Mouse (Mus musculus) intestine, embryonic 15.5 days (tissue): ENCODE measurements around the gene Erich6b. TPM values are rescaled to one million over a fixed set of nuclear protein-coding genes. Genes with fewer than 3 reads are reported as not detected.

Source experiments
- ATAC-seq: fragments of 200-750 bp; cut with Nextera tagmentation; 2 replicates; pipeline ENCODE4 v1.8.0; 2017; ENCODE audit warnings: moderate TSS enrichment, moderate library complexity
- H3K27ac ChIP-seq: fragments of 300-500 bp; sonication (generic); 2 replicates; pipeline ENCODE4 v1.5.1; 2015; ENCODE audit warnings: mild to moderate bottlenecking, inconsistent platforms
- H3K27me3 ChIP-seq: fragments of 300-500 bp; sonication (generic); replicated peaks from 2 replicates; pipeline ENCODE4 v1.6.1; 2015; ENCODE audit warnings: inconsistent platforms
- H3K36me3 ChIP-seq: fragments of 300-500 bp; sonication (generic); 2 replicates; pipeline ENCODE4 v1.6.1; 2015; ENCODE audit warnings: inconsistent platforms
- H3K4me1 ChIP-seq: fragments of 300-500 bp; sonication (generic); replicated peaks from 2 replicates; pipeline ENCODE4 v1.6.1; 2015; ENCODE audit warnings: inconsistent platforms
- H3K4me2 ChIP-seq: fragments of 300-500 bp; sonication (generic); replicated peaks from 2 replicates; pipeline ENCODE4 v1.6.1; 2015; ENCODE audit warnings: mild to moderate bottlenecking, inconsistent platforms
- H3K4me3 ChIP-seq: fragments of 300-500 bp; sonication (generic); replicated peaks from 2 replicates; pipeline ENCODE4 v1.5.1; 2015; ENCODE audit warnings: inconsistent platforms
- H3K9ac ChIP-seq: fragments of 300-500 bp; sonication (generic); 2 replicates; pipeline ENCODE4 v1.6.1; 2015; ENCODE audit warnings: inconsistent platforms
- H3K9me3 ChIP-seq: fragments of 300-500 bp; sonication (generic); 2 replicates; pipeline ENCODE4 v1.6.1; 2016; ENCODE audit warnings: inconsistent platforms
- WGBS: fragments of 180-500 bp; shearing (Covaris S2); methylation state at CpG from one replicate; pipeline ENCODE4 v1.1.7; 2015; 5-methylcytosine and 5-hydroxymethylcytosine counted together
- polyA plus RNA-seq: library from polyadenylated mRNA; unstranded; fragments of >200 nt; fragmentation: Nextera tagmentation; extraction: Ambion mirVana; gene quantifications from 2 replicates; pipeline ENCODE4 v1.2.1, GENCODE M21; 2015

The Erich6b gene
- polyA plus RNA-seq, 1 experiment from 2014 or later = not detected

DNA sequence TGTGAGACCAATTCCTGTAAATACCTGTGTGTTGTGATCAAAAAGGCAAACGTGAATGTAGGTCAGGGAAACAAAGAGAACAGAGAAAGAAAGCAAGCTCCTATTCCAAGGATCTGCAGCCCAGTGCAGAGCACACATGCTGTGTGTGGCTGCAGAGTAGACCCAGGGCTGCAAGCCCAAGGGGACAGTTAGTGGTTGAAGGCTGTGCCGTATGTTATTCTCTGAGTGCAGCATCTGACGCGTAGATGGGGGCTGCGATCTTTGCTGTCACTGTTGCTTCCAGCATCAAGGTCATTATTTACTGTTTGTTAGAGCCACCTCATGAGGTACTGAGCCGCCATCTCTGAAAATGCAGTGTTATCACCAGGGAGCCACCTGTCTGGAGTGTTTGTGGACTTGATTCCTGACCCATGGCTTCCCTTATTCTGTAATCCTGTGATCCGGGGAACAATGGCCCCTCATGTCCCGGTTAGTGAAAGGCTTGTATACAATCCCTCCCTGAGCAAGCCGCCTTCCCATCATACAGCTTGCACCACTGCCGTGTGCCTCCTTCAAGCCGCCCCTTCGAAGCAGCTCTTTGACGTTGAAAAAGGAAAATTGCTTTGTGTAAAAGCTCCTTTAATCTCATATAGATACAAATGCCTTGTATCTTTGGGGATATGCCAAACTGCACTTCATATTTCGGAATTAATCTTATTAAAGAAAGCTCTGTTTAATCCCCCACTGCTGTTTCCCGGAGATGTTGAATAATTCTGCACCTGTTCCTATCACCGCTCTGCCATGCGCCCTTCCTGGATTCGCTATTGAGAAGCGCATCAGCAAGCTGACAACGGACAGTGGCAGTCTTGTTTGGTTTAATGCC is 5.1 kb downstream of the Erich6b start:
- Histone ChIP-seq H3K4me2 (no peak overlapping the region), H3K36me3 (no peaks in the 10 kb centered on the region), H3K4me1 (no peaks in the 10 kb centered on the region), H3K9me3 (no peaks in the 10 kb centered on the region), H3K9ac (no peak overlapping the region), H3K27me3 (no peaks in the 10 kb centered on the region), H3K27ac (no peak overlapping the region), H3K4me3 (no peak overlapping the region)
- 61% methylated on average over 20 of the region's 20 CpGs for WGBS
- no peak for ATAC-seq

DNA sequence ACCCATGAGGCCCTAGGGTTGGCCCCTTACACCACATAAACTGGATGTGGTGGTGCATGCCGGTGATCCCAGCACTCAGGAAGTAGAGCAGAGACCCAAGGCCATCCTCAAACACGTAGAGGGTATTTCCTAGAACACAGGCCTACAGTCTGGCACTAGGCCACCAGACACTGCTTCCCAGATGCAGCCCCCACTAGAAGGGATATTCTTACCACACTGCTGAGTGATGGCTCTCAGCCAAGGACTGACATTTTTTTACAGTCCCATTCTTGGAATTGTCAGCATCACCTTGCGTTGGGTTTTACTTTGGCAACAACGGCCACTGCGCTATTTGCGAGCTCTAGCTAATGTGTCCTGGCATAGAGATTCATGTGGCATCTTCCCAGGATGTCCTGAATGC is 18.9 kb downstream of the Erich6b start:
- no peak for ATAC-seq
- 76% methylated on average over 6 of the region's 6 CpGs for WGBS
- no peaks in the 10 kb centered on the region for H3K9me3 ChIP-seq

DNA sequence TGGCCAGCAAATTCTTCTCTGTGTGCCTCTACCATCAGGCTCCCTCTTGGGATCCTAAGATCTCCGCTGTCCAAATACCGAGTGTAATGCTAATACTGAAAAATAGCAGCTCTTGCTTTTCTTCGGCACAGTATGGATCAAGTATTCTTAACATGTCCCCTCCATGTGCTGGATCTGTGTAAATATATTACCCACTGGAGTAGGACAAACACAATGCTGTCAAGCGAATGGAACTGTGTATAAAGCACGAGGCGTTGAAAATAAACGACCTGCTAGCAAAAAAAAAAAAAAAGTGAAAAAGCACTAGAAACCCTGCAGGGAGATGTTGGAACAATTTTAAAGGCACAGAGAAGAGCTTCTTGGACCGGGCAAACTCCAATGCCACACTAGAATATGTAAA is 19.5 kb downstream of the Erich6b start:
- H3K36me3 ChIP-seq = no peaks in the 10 kb centered on the region
- no peaks in the 10 kb centered on the region for H3K9me3 ChIP-seq
- H3K4me2 ChIP-seq = no peak overlapping the region
- H3K27ac ChIP-seq = no peak overlapping the region
- 57% methylated on average over 8 of the region's 8 CpGs for WGBS
- H3K27me3 ChIP-seq = no peaks in the 10 kb centered on the region
- no peak for ATAC-seq
- no peak overlapping the region for H3K9ac ChIP-seq
- no peak overlapping the region for H3K4me3 ChIP-seq
- no peaks in the 10 kb centered on the region for H3K4me1 ChIP-seq

More for the DNA sequence above, 18.9 kb downstream of the Erich6b start:
- Histone ChIP-seq H3K4me1 (no peaks in the 10 kb centered on the region), H3K27ac (no peak overlapping the region), H3K36me3 (no peaks in the 10 kb centered on the region), H3K4me3 (no peak overlapping the region), H3K27me3 (no peaks in the 10 kb centered on the region), H3K4me2 (no peak overlapping the region), H3K9ac (no peak overlapping the region)

DNA sequence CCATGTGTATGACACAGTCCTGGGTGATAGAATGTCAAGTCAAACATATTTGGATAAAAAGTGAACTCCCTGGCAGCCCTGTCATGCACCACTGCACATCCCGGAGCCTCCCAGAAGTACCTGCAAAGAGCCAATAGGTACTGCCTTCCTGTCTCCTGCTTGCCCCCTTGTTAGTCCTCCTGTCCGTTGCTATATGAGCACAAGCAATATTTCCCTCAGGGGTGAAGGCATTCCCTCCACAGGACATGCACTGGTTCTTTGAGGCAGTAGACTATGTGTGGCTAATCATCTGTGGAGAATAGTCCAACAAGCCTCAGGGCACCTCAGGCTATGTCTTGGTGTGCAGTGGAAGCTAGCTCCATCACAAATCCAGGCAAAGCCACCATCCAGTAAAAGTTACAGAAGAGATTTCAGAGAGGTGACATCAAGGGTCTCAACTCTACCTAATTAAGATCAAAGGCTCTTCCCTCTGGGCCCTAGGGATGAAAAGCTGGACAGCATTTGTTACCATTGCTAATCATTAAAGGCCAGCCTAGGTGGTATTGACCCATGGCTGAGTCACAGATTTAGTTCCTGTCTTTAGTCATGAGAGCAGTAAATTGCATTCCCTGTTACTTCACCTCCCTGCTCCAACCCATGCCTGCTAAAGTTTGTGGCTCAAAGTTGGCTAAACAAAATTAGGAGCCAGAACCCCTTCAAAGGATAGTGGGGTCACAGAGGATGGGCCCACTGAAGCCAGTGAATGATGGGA is 23.5 kb downstream of the Erich6b start:
- no peak overlapping the region for H3K27ac ChIP-seq
- H3K27me3 ChIP-seq = no peaks in the 10 kb centered on the region
- no peak overlapping the region for H3K4me2 ChIP-seq
- no peak overlapping the region for H3K9ac ChIP-seq
- 87% methylated on average over 2 of the region's 2 CpGs for WGBS
- no peaks in the 10 kb centered on the region for H3K36me3 ChIP-seq
- no peak overlapping the region for H3K4me3 ChIP-seq
- H3K4me1 ChIP-seq = no peaks in the 10 kb centered on the region
- no peak for ATAC-seq
- H3K9me3 ChIP-seq = no peaks in the 10 kb centered on the region

DNA sequence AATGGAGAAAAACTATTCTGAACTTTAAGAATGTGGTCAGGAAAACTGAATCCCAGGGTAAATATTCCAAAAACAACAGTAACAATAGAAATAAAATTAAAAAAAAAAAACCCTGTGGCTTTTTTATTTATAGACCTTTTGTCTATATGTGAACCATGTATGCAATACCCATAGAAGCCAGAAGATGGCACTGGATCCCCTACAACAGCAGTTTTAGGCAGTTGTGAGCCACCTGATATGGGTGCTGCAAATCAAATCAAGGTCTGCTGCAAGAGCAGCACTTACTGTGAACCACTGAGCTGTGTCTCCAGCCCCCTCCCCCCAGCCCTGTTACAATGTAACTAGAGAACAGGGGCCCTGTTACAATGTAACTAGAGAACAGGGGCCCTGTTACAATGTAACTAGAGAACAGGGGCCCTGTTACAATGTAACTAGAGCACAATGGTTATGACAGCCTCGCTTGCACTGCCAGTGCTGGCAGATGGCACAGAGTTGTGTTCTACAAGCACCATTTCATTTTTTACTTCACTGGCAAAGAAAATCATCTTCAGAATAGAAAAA is 27.1 kb downstream of the Erich6b start:
- WGBS = 58% methylated on average over 1 of the region's 1 CpGs
- Histone ChIP-seq H3K27ac (no peak overlapping the region), H3K36me3 (no peaks in the 10 kb centered on the region), H3K4me3 (no peak overlapping the region), H3K4me1 (no peaks in the 10 kb centered on the region), H3K27me3 (no peaks in the 10 kb centered on the region), H3K4me2 (no peak overlapping the region), H3K9me3 (no peaks in the 10 kb centered on the region), H3K9ac (no peak overlapping the region)
- ATAC-seq = no peak

DNA sequence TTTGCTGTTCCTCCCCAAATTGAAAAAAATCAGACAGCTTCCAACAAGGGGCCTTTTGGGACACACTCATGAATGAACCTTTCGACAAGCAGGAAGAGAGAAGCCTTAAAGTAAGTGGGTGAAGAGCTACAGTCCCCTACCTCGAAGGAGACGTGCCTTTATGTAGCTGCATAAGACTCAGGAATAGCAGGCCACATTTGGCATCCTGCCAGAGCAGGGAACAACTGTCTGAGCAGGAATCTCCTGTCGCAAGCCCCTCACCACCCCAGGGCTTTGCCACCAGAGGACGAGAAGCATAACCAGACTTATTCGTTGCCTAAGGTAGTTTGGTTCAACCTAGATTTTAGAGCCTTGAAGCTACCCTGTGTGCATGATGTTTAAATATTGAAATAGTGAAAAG is 34.3 kb downstream of the Erich6b start:
- no peaks in the 10 kb centered on the region for H3K27me3 ChIP-seq
- H3K9me3 ChIP-seq = no peaks in the 10 kb centered on the region
- H3K36me3 ChIP-seq = no peaks in the 10 kb centered on the region
- no peak overlapping the region for H3K9ac ChIP-seq
- H3K27ac ChIP-seq = no peak overlapping the region
- no peaks in the 10 kb centered on the region for H3K4me1 ChIP-seq
- H3K4me2 ChIP-seq = no peak overlapping the region
- H3K4me3 ChIP-seq = no peak overlapping the region
- ATAC-seq = no peak
- WGBS = 64% methylated on average over 6 of the region's 6 CpGs

DNA sequence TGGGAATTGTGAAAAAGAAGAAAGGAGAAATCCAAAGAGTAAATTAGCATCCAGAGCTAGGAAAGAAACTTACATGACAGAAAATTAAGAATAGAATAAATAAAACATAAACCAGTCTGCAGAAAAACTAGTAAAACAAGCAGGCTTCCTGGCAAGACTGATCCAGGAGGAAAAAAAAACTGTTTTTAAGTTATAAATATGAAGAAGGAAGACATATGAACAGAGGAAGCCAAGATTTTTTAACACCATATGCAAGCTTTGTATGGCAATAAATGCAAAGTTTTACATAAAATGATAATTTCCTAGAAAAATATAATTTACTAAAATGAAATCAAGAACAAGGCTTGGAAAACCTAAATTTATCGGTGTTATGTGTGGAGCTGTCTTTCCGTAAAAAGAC is 48.4 kb downstream of the Erich6b start:
- no peaks in the 10 kb centered on the region for H3K9me3 ChIP-seq
- no peaks in the 10 kb centered on the region for H3K27me3 ChIP-seq
- 92% methylated on average over 2 of the region's 2 CpGs for WGBS
- ATAC-seq = no peak
- H3K4me3 ChIP-seq = no peak overlapping the region
- H3K36me3 ChIP-seq = no peaks in the 10 kb centered on the region
- no peak overlapping the region for H3K4me2 ChIP-seq
- no peaks in the 10 kb centered on the region for H3K4me1 ChIP-seq
- no peak overlapping the region for H3K27ac ChIP-seq
- H3K9ac ChIP-seq = no peak overlapping the region

DNA sequence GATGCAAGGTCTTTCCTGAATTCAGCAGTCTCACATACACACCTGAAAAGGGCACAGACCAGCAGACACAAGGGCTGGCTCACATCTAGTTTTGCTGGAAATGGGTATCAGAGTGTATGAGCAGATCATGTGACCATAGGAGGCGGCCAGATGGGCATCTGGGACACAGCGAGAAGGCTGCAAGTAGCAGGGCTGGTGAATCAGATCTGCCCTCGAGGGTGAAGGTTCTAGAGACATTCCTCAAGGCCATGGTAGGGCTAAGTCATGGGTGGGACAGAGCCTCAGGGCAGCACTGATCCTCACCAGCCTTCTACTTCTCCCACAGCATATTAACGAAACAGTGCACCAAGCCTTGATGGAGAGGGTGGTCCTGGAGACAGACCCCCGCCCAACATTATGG is 54.0 kb downstream of the Erich6b start:
- Histone ChIP-seq H3K9me3 (no peaks in the 10 kb centered on the region), H3K4me1 (no peaks in the 10 kb centered on the region), H3K9ac (no peak overlapping the region), H3K27ac (no peak overlapping the region), H3K4me3 (no peak overlapping the region), H3K27me3 (no peaks in the 10 kb centered on the region), H3K4me2 (no peak overlapping the region), H3K36me3 (peaks cover 1% of the 10 kb centered on the region; the same call in 1 of the 2 replicates)
- 74% methylated on average over 5 of the region's 5 CpGs for WGBS
- ATAC-seq = no peak

DNA sequence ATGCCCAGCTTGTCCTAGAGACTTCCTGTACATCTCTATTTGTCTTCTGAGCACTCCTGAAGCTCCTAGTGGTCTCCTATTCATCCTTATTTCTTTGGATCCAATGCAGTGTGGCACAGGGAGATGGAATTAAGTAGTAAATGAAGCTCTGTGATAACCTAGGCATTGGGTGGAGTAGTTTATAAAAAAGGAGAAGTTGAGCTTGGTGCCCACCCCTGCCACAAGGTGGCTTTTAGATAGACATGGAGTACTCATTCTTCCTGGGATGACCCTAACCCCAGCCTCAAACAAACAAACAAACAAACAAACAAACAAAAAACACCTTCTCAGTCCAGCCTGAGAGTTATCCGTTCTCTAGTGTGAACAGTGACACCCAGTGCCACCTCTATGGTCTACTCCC is 55.9 kb downstream of the Erich6b start:
- Histone ChIP-seq H3K4me2 (no peak overlapping the region), H3K27me3 (no peaks in the 10 kb centered on the region), H3K9ac (no peak overlapping the region), H3K27ac (no peak overlapping the region), H3K9me3 (no peaks in the 10 kb centered on the region), H3K36me3 (peaks cover 3% of the 10 kb centered on the region; the same call in 1 of the 2 replicates), H3K4me3 (no peak overlapping the region), H3K4me1 (no peaks in the 10 kb centered on the region)
- no peak for ATAC-seq
- WGBS = 80% methylated on average over 1 of the region's 1 CpGs

DNA sequence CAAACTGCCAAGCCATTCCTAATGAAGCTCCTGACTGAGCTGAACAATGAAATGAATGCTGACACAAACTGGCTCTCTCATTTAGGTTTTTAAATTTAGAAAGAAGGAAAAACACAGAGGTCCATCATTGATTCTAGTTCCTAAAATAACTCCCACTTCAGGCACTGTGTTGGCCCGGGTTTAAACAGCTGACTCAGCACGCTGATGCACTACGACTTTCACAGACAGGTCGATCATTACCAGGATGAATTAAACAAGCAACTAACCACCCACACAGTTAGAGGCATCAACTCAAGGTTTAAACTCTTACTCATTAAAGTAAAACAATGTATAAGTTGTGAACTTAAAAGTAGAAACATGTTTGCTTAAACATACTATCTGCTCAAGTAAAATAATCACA is 64.6 kb downstream of the Erich6b start:
- H3K27ac ChIP-seq = no peak overlapping the region

DNA sequence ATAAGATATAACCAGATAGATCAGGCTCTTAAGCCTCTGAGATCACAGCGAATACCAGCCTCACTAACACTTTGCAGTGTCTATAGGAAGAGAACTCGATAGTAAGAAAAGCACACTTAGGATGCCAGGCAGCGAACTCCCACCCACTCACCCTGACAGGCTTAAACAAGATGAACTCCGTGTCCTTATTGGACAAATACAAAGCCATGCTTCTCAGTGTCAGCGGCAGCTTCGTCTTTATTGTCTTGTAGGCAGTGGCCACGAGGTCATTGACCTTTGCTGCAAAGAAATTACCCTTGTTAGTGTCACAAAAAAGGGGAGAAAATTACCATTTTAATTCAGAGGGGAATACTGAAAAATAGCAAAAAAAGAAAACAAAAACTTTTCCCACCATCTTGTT is 65.7 kb downstream of the Erich6b start:
- no peak overlapping the region for H3K27ac ChIP-seq

More for the DNA sequence above, 64.6 kb downstream of the Erich6b start:
- H3K9ac ChIP-seq = no peak overlapping the region
- H3K4me1 ChIP-seq = no peaks in the 10 kb centered on the region
- ATAC-seq = no peak
- no peaks in the 10 kb centered on the region for H3K27me3 ChIP-seq
- no peak overlapping the region for H3K4me3 ChIP-seq
- no peaks in the 10 kb centered on the region for H3K9me3 ChIP-seq
- 85% methylated on average over 4 of the region's 4 CpGs for WGBS
- H3K4me2 ChIP-seq = no peak overlapping the region
- peaks cover 18% of the 10 kb centered on the region for H3K36me3 ChIP-seq

DNA sequence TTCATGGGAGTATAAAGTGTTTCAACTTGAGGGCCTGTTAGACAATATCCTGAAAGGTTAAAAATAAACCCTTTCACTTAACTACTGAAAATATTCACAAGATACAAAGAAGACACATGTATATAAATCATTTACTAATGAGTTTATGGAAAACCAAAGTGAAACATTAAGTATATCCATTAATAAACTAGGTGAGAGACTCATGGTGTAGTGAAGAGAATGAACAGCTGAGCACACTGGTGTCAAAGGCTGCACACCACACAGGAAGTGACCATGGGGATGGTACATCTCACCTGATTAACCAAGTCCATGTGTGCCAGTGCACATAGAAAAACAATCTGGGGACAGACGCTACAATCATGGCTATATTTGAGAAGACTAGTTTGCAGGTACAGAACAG is 66.9 kb downstream of the Erich6b start:
- ATAC-seq = no peak
- no peak overlapping the region for H3K4me3 ChIP-seq
- H3K36me3 ChIP-seq = peaks cover 18% of the 10 kb centered on the region; the same call in 1 of the 2 replicates
- no peaks in the 10 kb centered on the region for H3K4me1 ChIP-seq
- no peak overlapping the region for H3K9ac ChIP-seq
- H3K4me2 ChIP-seq = no peak overlapping the region
- H3K9me3 ChIP-seq = no peaks in the 10 kb centered on the region
- H3K27ac ChIP-seq = no peak overlapping the region
- 84% methylated on average over 1 of the region's 1 CpGs for WGBS
- H3K27me3 ChIP-seq = no peaks in the 10 kb centered on the region

More for the DNA sequence above, 65.7 kb downstream of the Erich6b start:
- H3K4me3 ChIP-seq = no peak overlapping the region
- 71% methylated on average over 7 of the region's 7 CpGs for WGBS
- no peak overlapping the region for H3K4me2 ChIP-seq
- no peaks in the 10 kb centered on the region for H3K9me3 ChIP-seq
- H3K36me3 ChIP-seq = peaks cover 21% of the 10 kb centered on the region
- no peak overlapping the region for H3K9ac ChIP-seq
- no peak for ATAC-seq
- H3K27me3 ChIP-seq = no peaks in the 10 kb centered on the region
- H3K4me1 ChIP-seq = no peaks in the 10 kb centered on the region
